In genomic region chr13:88828362-88828761, GRCm38 (mm10) we compare ENCODE assay signal across 9 mouse cellular contexts. TPM values are rescaled to one million over a fixed set of nuclear protein-coding genes. Genes with fewer than 3 reads are reported as not detected.
A peak's percentile ranks its signal among the peaks of the same experiment; 100 is the strongest.
DNase-seq lines count a peak whose midpoint lies in the region; ATAC-seq lines count a peak whose summit lies in the region.
"Had no signal": no experiment of that assay in that cellular context is flagged by ENCODE, and none has a peak within 500 bp of the region (broad histone marks: within the 10 kb centered on the region; RNA-seq: fewer than 3 reads in every experiment).

No protein-coding gene starts in this region.

- peak overlapping the region; percentile 12; the same call in 1 of the 2 replicates for H3K4me2 ChIP-seq in kidney, embryonic 15.5 days
- H3K4me2 ChIP-seq in liver, embryonic 12.5 days = peak overlapping the region; percentile 4; the same call in 1 of the 2 replicates
- H3K4me2 ChIP-seq: neural tube, embryonic 12.5 days had no signal

- H3K9ac ChIP-seq in kidney, embryonic 15.5 days = no peak overlapping the region
- no peak overlapping the region for H3K9ac ChIP-seq in liver, embryonic 12.5 days
- H3K9ac ChIP-seq: neural tube, embryonic 12.5 days had no signal

- no peak for DNase-seq in kidney, adult 11 months
- DNase-seq in cerebellum, adult 9-11 months = no peak
- DNase-seq in layer of hippocampus, adult 9-11 months = no peak
- DNase-seq: cerebellum, postnatal 36 days had no signal

- 0 out of 2 replicates have a peak, but pooled peaks cover 5% of the 10 kb centered on the region for H3K27me3 ChIP-seq in kidney, embryonic 15.5 days
- H3K27me3 ChIP-seq in liver, embryonic 12.5 days (replicated peaks) = peaks cover 5% of the 10 kb centered on the region; the same call in 1 of the 2 replicates
- H3K27me3 ChIP-seq: neural tube, embryonic 12.5 days had no signal

- no peaks in the 10 kb centered on the region for H3K36me3 ChIP-seq in kidney, embryonic 15.5 days
- no peaks in the 10 kb centered on the region for H3K36me3 ChIP-seq in liver, embryonic 12.5 days
- H3K36me3 ChIP-seq: neural tube, embryonic 12.5 days had no signal

- H3K9me3 ChIP-seq in kidney, embryonic 15.5 days (replicated peaks) = no peaks in the 10 kb centered on the region
- H3K9me3 ChIP-seq in liver, embryonic 12.5 days (replicated peaks) = no peaks in the 10 kb centered on the region
- H3K9me3 ChIP-seq: neural tube, embryonic 12.5 days had no signal

- no peak overlapping the region for H3K27ac ChIP-seq in kidney, embryonic 15.5 days
- no peak overlapping the region for H3K27ac ChIP-seq in liver, embryonic 12.5 days
- H3K27ac ChIP-seq: neural tube, embryonic 12.5 days had no signal

- peaks cover 4% of the 10 kb centered on the region; the same call in 1 of the 2 replicates for H3K4me1 ChIP-seq in kidney, embryonic 15.5 days
- no peaks in the 10 kb centered on the region for H3K4me1 ChIP-seq in liver, embryonic 12.5 days
- H3K4me1 ChIP-seq: neural tube, embryonic 12.5 days had no signal

- ATAC-seq in kidney, embryonic 15.5 days (replicated peaks; ENCODE audit: low FRiP score) = peak; percentile 18; the same call in 1 of the 2 replicates
- peak; percentile 97 for ATAC-seq in common myeloid progenitor, adult 5-6 weeks (replicated peaks; ENCODE audit: low read depth, poor library complexity, severe bottlenecking)
- no peak for ATAC-seq in liver, embryonic 12.5 days
- ATAC-seq in neutrophil, adult 5-6 weeks (ENCODE audit: extremely low read depth, insufficient number of reproducible peaks, low FRiP score, poor library complexity, severe bottlenecking) = peak; percentile 83

- WGBS in kidney, embryonic 15.5 days = 50% methylated on average over 10 of the region's 10 CpGs
- WGBS in liver, embryonic 12.5 days (ENCODE audit: insufficient replicate concordance) = 18% methylated on average over 10 of the region's 10 CpGs

- no peak overlapping the region for H3K4me3 ChIP-seq in kidney, embryonic 15.5 days (replicated peaks)
- no peak overlapping the region for H3K4me3 ChIP-seq in liver, embryonic 12.5 days
- H3K4me3 ChIP-seq: neural tube, embryonic 12.5 days had no signal

RNA-seq across cellular contexts. Expression of gene Edil3, which starts 7.1 kb away (rescaled TPM):
- polyA plus RNA-seq in kidney, embryonic 15.5 days (2015; fragmentation: Nextera tagmentation; extraction: Ambion mirVana) = 5.9 and 6.1 TPM in 2 replicates
- not detected in 2 replicates for total RNA-seq in common myeloid progenitor, adult 5-6 weeks (2017)
- polyA plus RNA-seq in liver, embryonic 12.5 days (2016; fragmentation: Nextera tagmentation; extraction: Ambion mirVana) = 0.56 and 0.62 TPM in 2 replicates
- total RNA-seq in neutrophil, adult 5-6 weeks (2017) = 0.25 and 0.47 TPM in 2 replicates
